Mouse (Mus musculus) erythroblast, embryonic 14.5 days (primary cell): ENCODE data around the gene Klf7.

Source experiments
- GATA1 ChIP-seq: IDR thresholded peaks from 2 replicates; pipeline ENCODE4 v1.6.1; 2012; ENCODE audit warnings: low read length, inconsistent platforms, mixed read lengths
- TAL1 ChIP-seq: IDR thresholded peaks from 3 replicates; pipeline ENCODE4 v1.6.1; 2012; ENCODE audit warnings: low read length, inconsistent platforms, mixed read lengths

DNA sequence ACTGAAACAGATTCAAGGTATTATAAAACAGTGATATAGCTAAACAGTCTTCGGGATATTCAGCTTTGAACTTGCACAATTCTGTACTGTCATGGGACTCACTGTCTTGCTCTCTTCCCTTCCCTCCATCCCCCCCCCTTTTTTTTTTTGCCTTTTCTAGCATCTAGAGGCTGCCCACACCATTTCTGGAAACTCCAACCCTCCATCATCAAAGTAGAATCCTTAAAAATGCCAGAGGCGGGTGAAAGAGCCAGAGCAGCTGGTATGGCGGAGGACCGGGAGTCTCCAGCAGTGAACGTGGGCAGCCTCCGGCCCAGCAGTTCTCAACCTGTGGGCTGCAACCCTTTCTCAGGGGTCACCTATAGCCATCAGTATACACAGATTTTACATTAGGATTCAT is 84.3 kb downstream of the Klf7 start:
- no peak for TF ChIP-seq GATA1
- TF ChIP-seq TAL1 = no peak
